In the genomic region with DNA sequence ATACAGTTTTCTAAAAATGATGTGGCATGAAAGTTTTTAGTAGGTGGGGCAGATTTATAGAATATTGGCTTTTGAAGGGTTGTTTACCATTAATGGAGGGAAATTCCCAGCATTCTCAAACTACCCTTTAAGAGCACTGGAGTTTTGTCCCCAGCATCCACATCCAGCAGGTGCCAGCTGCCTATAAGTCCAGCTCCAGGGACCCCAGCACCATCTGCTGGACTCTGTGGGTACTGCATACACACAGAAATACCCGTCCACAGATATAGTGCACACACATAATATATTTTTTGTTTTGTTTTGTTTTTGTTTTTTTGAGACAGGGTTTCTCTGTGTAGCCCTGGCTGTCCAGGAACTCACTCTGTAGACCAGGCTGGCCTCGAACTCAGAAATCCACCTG, we compare ENCODE assay signal across 8 mouse cellular contexts. TPM values are rescaled to one million over a fixed set of nuclear protein-coding genes. Genes with fewer than 3 reads are reported as not detected.
DNase-seq lines count a peak whose midpoint lies in the region; ATAC-seq and TF ChIP-seq lines count a peak whose summit lies in the region.

No protein-coding gene starts in this region.

- H3K36me3 ChIP-seq in kidney, adult 2 months (ENCODE audit: control insufficient read depth, insufficient read depth, low read length) = no peaks in the 10 kb centered on the region; the same call in 1 of the 2 replicates
- peaks cover 10% of the 10 kb centered on the region for H3K36me3 ChIP-seq in kidney, embryonic 16.5 days (ENCODE audit: insufficient read depth, low read length)
- peaks cover 67% of the 10 kb centered on the region for H3K36me3 ChIP-seq in G1E (replicated peaks)

- no peaks in the 10 kb centered on the region for H3K9me3 ChIP-seq in kidney, embryonic 16.5 days (ENCODE audit: low read length)
- no peaks in the 10 kb centered on the region for H3K9me3 ChIP-seq in G1E (replicated peaks)

- H3K4me3 ChIP-seq in kidney, adult 2 months (ENCODE audit: insufficient read depth, low read depth, low read length) = no peak overlapping the region
- no peak overlapping the region for H3K4me3 ChIP-seq in kidney, embryonic 16.5 days (ENCODE audit: low read length)
- H3K4me3 ChIP-seq in G1E (ENCODE audit: low read depth, low read length) = no peak overlapping the region
- no peak overlapping the region for H3K4me3 ChIP-seq in gastrocnemius, adult 2 months

- no peak overlapping the region for H3K4me2 ChIP-seq in kidney, embryonic 16.5 days (replicated peaks; ENCODE audit: low read depth, low read length)

- no peak overlapping the region for H3K9ac ChIP-seq in kidney, embryonic 16.5 days (replicated peaks; ENCODE audit: low read length)

- 37% methylated on average over 2 of the region's 2 CpGs for WGBS in kidney, adult 2 months
- 55% methylated on average over 2 of the region's 2 CpGs for WGBS in kidney, embryonic 16.5 days

- peaks cover 8% of the 10 kb centered on the region for H3K4me1 ChIP-seq in kidney, adult 2 months (ENCODE audit: control insufficient read depth, insufficient read depth, low read length)
- H3K4me1 ChIP-seq in kidney, embryonic 16.5 days (ENCODE audit: insufficient read depth, low read length) = peaks cover 7% of the 10 kb centered on the region
- H3K4me1 ChIP-seq in G1E (ENCODE audit: insufficient read depth, low read depth, low read length) = peaks cover 26% of the 10 kb centered on the region

- ATAC-seq in kidney, embryonic 16.5 days (ENCODE audit: low FRiP score, low TSS enrichment) = no peak
- no peak; the same call in 1 of the 2 replicates for ATAC-seq in G1E (ENCODE audit: extremely low read depth, insufficient number of reproducible peaks, low FRiP score, poor library complexity, severe bottlenecking)

- H3K27me3 ChIP-seq in kidney, adult 2 months (replicated peaks; ENCODE audit: control insufficient read depth, insufficient read depth, low read length) = no peaks in the 10 kb centered on the region
- H3K27me3 ChIP-seq in kidney, embryonic 16.5 days (ENCODE audit: insufficient read depth, low read length) = no peaks in the 10 kb centered on the region
- H3K27me3 ChIP-seq in G1E (ENCODE audit: insufficient read depth, low read length) = no peaks in the 10 kb centered on the region

- no peak for TF ChIP-seq POLR2A in kidney, adult 2 months (IDR thresholded peaks at IDR 0.05; ENCODE audit: low read depth, low read length)

- DNase-seq in kidney, adult 2 months = peak; percentile 80
- DNase-seq in G1E (ENCODE audit: low spot score) = no peak
- peak; percentile 65 for DNase-seq in cerebellum, adult 11-12 months
- peak; percentile 79 for DNase-seq in gastrocnemius, adult 2 months
- peak; percentile 70 to 80 for DNase-seq in left cerebral cortex, postnatal 25 days (ENCODE audit: low spot score in 2 of 2)
- DNase-seq in neural tube, embryonic 10.5 days (ENCODE audit: extremely low spot score, low spot score) = peak; percentile 75
- peak; percentile 61 to 84 for DNase-seq in thymus, postnatal 10 days (ENCODE audit: low spot score in 2 of 2)

- intact Hi-C loops in gastrocnemius, adult 2 months (cut with DNase I) = loop anchor here (5.0 kb wide), 2 partner anchors 127 to 262 kb away; no protein-coding TSS in a partner anchor
- intact Hi-C loops in left cerebral cortex, postnatal 25 days (cut with DNase I) = loop anchor here (5.0 kb wide), 3 partner anchors 132 to 282 kb away; a partner anchor contains a TSS

- peak; percentile 81 for TF ChIP-seq CTCF in kidney, adult 2 months (conservative IDR thresholded peaks at IDR 0.05; ENCODE audit: insufficient read depth, insufficient read length, low read depth, low read length)
- peak; percentile 69 for TF ChIP-seq CTCF in G1E (IDR thresholded peaks at IDR 0.05; ENCODE audit: low read depth, low read length)
- TF ChIP-seq CTCF in gastrocnemius, adult 2 months (IDR thresholded peaks at IDR 0.05) = peak; percentile 84

- H3K27ac ChIP-seq in kidney, adult 2 months (ENCODE audit: insufficient read depth, low read depth, low read length) = no peak overlapping the region
- H3K27ac ChIP-seq in kidney, embryonic 16.5 days (ENCODE audit: low read length) = no peak overlapping the region
- no peak overlapping the region for H3K27ac ChIP-seq in gastrocnemius, adult 2 months

RNA-seq across cellular contexts. Expression of a gene that starts 2.2 kb away (rescaled TPM):
- polyA plus RNA-seq in kidney, adult 2 months (2012; rRNA removed) = 141 and 195 TPM in 2 replicates
- 140 and 154 TPM in 2 replicates for polyA plus RNA-seq in kidney, embryonic 16.5 days (2015; fragmentation: Nextera tagmentation; extraction: Ambion mirVana)
- 104 and 112 TPM in 2 replicates for total RNA-seq in G1E (2014; fragmentation: Nextera tagmentation)
- total RNA-seq in G1E (2017) = 708 and 715 TPM in 2 replicates
- polyA plus RNA-seq in G1E (2012) = 31.1 and 47.6 TPM in 2 replicates
- 10 to 100 TPM; 45.2 to 62.8 TPM for total RNA-seq in gastrocnemius, adult 2 months (2021)
- 100 to 1,000 TPM; 225 to 243 TPM for total RNA-seq in left cerebral cortex, postnatal 25 days (2021)

RNA-seq across cellular contexts. Expression of a gene that starts 21.7 kb away (rescaled TPM):
- polyA plus RNA-seq in kidney, adult 2 months (2012; rRNA removed) = 20.7 and 20.8 TPM in 2 replicates
- 60.1 and 66.0 TPM in 2 replicates for polyA plus RNA-seq in kidney, embryonic 16.5 days (2015; fragmentation: Nextera tagmentation; extraction: Ambion mirVana)
- total RNA-seq in G1E (2014; fragmentation: Nextera tagmentation) = 46.5 and 61.5 TPM in 2 replicates
- 53.4 and 61.1 TPM in 2 replicates for total RNA-seq in G1E (2017)
- 69.9 and 93.7 TPM in 2 replicates for polyA plus RNA-seq in G1E (2012)
- total RNA-seq in gastrocnemius, adult 2 months (2021) = 1 to 10 TPM; 4.9 to 5.5 TPM
- 10 to 100 TPM; 68.4 to 73.7 TPM for total RNA-seq in left cerebral cortex, postnatal 25 days (2021)

RNA-seq across cellular contexts. Expression of a gene that starts 22.2 kb away (rescaled TPM):
- polyA plus RNA-seq in kidney, adult 2 months (2012; rRNA removed) = 28.2 and 28.8 TPM in 2 replicates
- polyA plus RNA-seq in kidney, embryonic 16.5 days (2015; fragmentation: Nextera tagmentation; extraction: Ambion mirVana) = 72.8 and 78.0 TPM in 2 replicates
- 55.2 and 59.0 TPM in 2 replicates for total RNA-seq in G1E (2014; fragmentation: Nextera tagmentation)
- 52.6 and 55.2 TPM in 2 replicates for total RNA-seq in G1E (2017)
- polyA plus RNA-seq in G1E (2012) = 46.4 and 48.8 TPM in 2 replicates
- 10 to 100 TPM; 22.1 to 28.5 TPM for total RNA-seq in gastrocnemius, adult 2 months (2021)
- 10 to 100 TPM; 24.9 to 25.8 TPM for total RNA-seq in left cerebral cortex, postnatal 25 days (2021)

RNA-seq across cellular contexts. Expression of a gene that starts 27.6 kb away (rescaled TPM):
- polyA plus RNA-seq in kidney, adult 2 months (2012; rRNA removed) = 30.3 and 33.5 TPM in 2 replicates
- 56.5 and 56.8 TPM in 2 replicates for polyA plus RNA-seq in kidney, embryonic 16.5 days (2015; fragmentation: Nextera tagmentation; extraction: Ambion mirVana)
- total RNA-seq in G1E (2014; fragmentation: Nextera tagmentation) (24.5 and 25.2 TPM in 2 replicates), G1E (2017) (26.1 and 34.2 TPM in 2 replicates)
- polyA plus RNA-seq in G1E (2012) = 14.7 and 21.8 TPM in 2 replicates
- 10 to 100 TPM; 14.3 to 16.8 TPM for total RNA-seq in gastrocnemius, adult 2 months (2021)
- 10 to 100 TPM; 27.8 to 28.1 TPM for total RNA-seq in left cerebral cortex, postnatal 25 days (2021)

RNA-seq across cellular contexts. Expression of a gene that starts 39.7 kb away (rescaled TPM):
- 111 and 133 TPM in 2 replicates for polyA plus RNA-seq in kidney, adult 2 months (2012; rRNA removed)
- 220 and 234 TPM in 2 replicates for polyA plus RNA-seq in kidney, embryonic 16.5 days (2015; fragmentation: Nextera tagmentation; extraction: Ambion mirVana)
- total RNA-seq in G1E (2014; fragmentation: Nextera tagmentation) (147 and 207 TPM in 2 replicates), G1E (2017) (228 and 249 TPM in 2 replicates)
- polyA plus RNA-seq in G1E (2012) = 9.8 and 13.5 TPM in 2 replicates
- 10 to 100 TPM; 35.0 to 46.0 TPM for total RNA-seq in gastrocnemius, adult 2 months (2021)
- total RNA-seq in left cerebral cortex, postnatal 25 days (2021) = 100 to 1,000 TPM; 189 to 208 TPM

Comparison
In these comparisons a context has a peak if more than half of its experiments do, and no peak if none do; other contexts are left out.
1. RNA of a gene that starts 21.7 kb away (total RNA-seq): 68.4 to 73.7 TPM in left cerebral cortex, postnatal 25 days and 46.5 to 61.5 TPM in G1E; 4.9 to 5.5 TPM in gastrocnemius, adult 2 months; every median in the first group is over 4 times any median in the second.
2. Peak in every context shown above with its lines, with median percentiles within 50 percentile points of each other: CTCF ChIP-seq.